Mouse (Mus musculus): Measurements from ENCODE around the gene Syt16. TPM values are rescaled to one million over a fixed set of nuclear protein-coding genes. Genes with fewer than 3 reads are reported as not detected.

The Syt16 gene
- polyA plus RNA-seq, 1 experiment from 2014 or later = 0.52 TPM

DNA sequence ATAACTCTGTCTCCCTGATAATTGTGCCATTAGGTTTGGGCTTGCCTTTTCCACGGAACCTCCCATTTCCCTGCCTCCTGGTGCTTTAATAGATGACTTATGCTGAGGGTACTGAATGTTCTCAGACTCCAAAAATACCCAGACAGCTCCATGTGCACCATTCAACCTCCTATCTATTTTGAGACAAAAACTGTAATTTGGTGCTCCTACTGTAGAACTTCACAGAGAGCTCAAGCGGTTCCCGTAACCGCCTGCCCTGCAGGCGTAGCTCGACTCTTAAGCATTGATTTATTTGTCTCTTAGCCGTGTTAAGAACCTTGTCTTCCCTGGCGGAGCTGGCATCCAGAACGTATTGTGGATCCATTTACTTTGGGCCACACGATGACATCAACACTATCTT lies 233.3 kb downstream of the Syt16 start:
- no peaks in the 10 kb centered on the region for H3K9me3 ChIP-seq (replicated peaks; ENCODE audit: control insufficient read depth, low read length)
- no peak overlapping the region for H3K27ac ChIP-seq (ENCODE audit: low read depth, low read length)
- H3K4me1 ChIP-seq (ENCODE audit: control insufficient read depth, insufficient read depth, low read length) = no peaks in the 10 kb centered on the region
- no peak overlapping the region for H3K4me2 ChIP-seq
- H3K4me3 ChIP-seq (ENCODE audit: low read depth, low read length) = no peak overlapping the region
- ATAC-seq (replicated peaks; ENCODE audit: insufficient number of reproducible peaks, low FRiP score, low TSS enrichment) = no peak
- no peak overlapping the region for H3K9ac ChIP-seq (ENCODE audit: low read depth, low read length)
- no peaks in the 10 kb centered on the region for H3K27me3 ChIP-seq (ENCODE audit: control insufficient read depth, insufficient read depth, low read length)
- H3K36me3 ChIP-seq (ENCODE audit: control insufficient read depth, insufficient read depth, low read length) = no peaks in the 10 kb centered on the region
- 74% methylated on average over 10 of the region's 10 CpGs for WGBS (ENCODE audit: insufficient replicate concordance)

GRCm38 (mm10) chr12:74232845-74233244 lies 235.4 kb downstream of the Syt16 start:
- H3K4me3 ChIP-seq (ENCODE audit: low read depth, low read length) = no peak overlapping the region
- no peak overlapping the region for H3K27ac ChIP-seq (ENCODE audit: low read depth, low read length)
- H3K27me3 ChIP-seq (ENCODE audit: control insufficient read depth, insufficient read depth, low read length) = no peaks in the 10 kb centered on the region
- 81% methylated on average over 1 of the region's 1 CpGs for WGBS (ENCODE audit: insufficient replicate concordance)
- H3K4me1 ChIP-seq (ENCODE audit: control insufficient read depth, insufficient read depth, low read length) = no peaks in the 10 kb centered on the region
- no peak overlapping the region for H3K9ac ChIP-seq (ENCODE audit: low read depth, low read length)
- H3K36me3 ChIP-seq (ENCODE audit: control insufficient read depth, insufficient read depth, low read length) = no peaks in the 10 kb centered on the region
- no peak overlapping the region for H3K4me2 ChIP-seq
- no peaks in the 10 kb centered on the region for H3K9me3 ChIP-seq (replicated peaks; ENCODE audit: control insufficient read depth, low read length)
- ATAC-seq (replicated peaks; ENCODE audit: insufficient number of reproducible peaks, low FRiP score, low TSS enrichment) = no peak

DNA sequence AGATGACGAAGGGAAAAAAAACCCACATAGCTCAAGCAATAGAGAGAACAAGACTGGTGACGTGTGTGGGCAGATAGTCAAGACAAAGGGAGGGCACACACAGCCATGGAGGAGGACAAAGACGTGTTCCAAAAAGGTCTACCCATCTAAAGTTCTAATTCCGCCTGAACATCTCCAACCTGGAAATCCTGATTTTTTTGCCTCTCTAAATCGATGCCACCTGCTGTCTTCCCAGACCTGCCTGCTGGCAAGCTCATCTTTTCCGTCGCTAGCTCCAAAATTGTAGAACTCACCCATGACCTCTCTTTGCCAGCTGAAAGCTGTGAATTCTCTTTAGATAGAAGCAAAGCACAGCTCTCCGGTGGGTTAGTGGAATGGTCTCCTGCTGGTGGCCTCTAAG lies 238.7 kb downstream of the Syt16 start:
- H3K27ac ChIP-seq (ENCODE audit: low read depth, low read length) = no peak overlapping the region
- H3K27me3 ChIP-seq (ENCODE audit: control insufficient read depth, insufficient read depth, low read length) = no peaks in the 10 kb centered on the region
- no peaks in the 10 kb centered on the region for H3K4me1 ChIP-seq (ENCODE audit: control insufficient read depth, insufficient read depth, low read length)
- no peaks in the 10 kb centered on the region for H3K9me3 ChIP-seq (replicated peaks; ENCODE audit: control insufficient read depth, low read length)
- H3K4me3 ChIP-seq (ENCODE audit: low read depth, low read length) = no peak overlapping the region
- 74% methylated on average over 8 of the region's 8 CpGs for WGBS (ENCODE audit: insufficient replicate concordance)
- no peak overlapping the region for H3K9ac ChIP-seq (ENCODE audit: low read depth, low read length)
- H3K36me3 ChIP-seq (ENCODE audit: control insufficient read depth, insufficient read depth, low read length) = no peaks in the 10 kb centered on the region
- H3K4me2 ChIP-seq = no peak overlapping the region
- ATAC-seq (replicated peaks; ENCODE audit: insufficient number of reproducible peaks, low FRiP score, low TSS enrichment) = no peak

GRCm38 (mm10) chr12:74238056-74238455 lies 240.6 kb downstream of the Syt16 start:
- no peak overlapping the region for H3K9ac ChIP-seq (ENCODE audit: low read depth, low read length)
- ATAC-seq (replicated peaks; ENCODE audit: insufficient number of reproducible peaks, low FRiP score, low TSS enrichment) = no peak
- H3K27ac ChIP-seq (ENCODE audit: low read depth, low read length) = no peak overlapping the region
- no peaks in the 10 kb centered on the region for H3K9me3 ChIP-seq (replicated peaks; ENCODE audit: control insufficient read depth, low read length)
- H3K4me2 ChIP-seq = no peak overlapping the region
- H3K4me1 ChIP-seq (ENCODE audit: control insufficient read depth, insufficient read depth, low read length) = no peaks in the 10 kb centered on the region
- no peaks in the 10 kb centered on the region for H3K36me3 ChIP-seq (ENCODE audit: control insufficient read depth, insufficient read depth, low read length)
- no peak overlapping the region for H3K4me3 ChIP-seq (ENCODE audit: low read depth, low read length)
- H3K27me3 ChIP-seq (ENCODE audit: control insufficient read depth, insufficient read depth, low read length) = no peaks in the 10 kb centered on the region
- WGBS (ENCODE audit: insufficient replicate concordance) = 68% methylated on average over 7 of the region's 7 CpGs

DNA sequence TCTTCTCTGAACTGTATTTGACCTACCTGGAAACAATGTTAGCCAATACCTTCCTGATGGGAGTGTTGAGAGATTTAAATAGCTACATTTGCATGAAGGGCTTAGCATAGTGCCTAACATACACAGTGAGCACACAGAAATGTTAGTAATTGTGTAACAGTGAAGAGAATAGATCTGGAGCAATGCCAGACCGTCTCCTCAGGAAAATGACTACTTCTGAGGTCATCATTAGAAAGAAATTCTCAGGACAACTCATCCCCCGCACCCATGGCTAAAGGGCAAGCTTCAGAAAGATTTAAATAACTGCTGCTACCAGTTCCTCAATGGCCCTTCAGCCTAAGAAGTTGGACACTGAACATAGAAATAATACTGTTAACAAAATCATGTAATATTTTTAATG lies 241.3 kb downstream of the Syt16 start:
- Histone ChIP-seq H3K27me3 (ENCODE audit: control insufficient read depth, insufficient read depth, low read length) (no peaks in the 10 kb centered on the region), H3K9ac (ENCODE audit: low read depth, low read length) (no peak overlapping the region), H3K4me3 (ENCODE audit: low read depth, low read length) (no peak overlapping the region), H3K9me3 (replicated peaks; ENCODE audit: control insufficient read depth, low read length) (no peaks in the 10 kb centered on the region), H3K36me3 (ENCODE audit: control insufficient read depth, insufficient read depth, low read length) (no peaks in the 10 kb centered on the region), H3K4me2 (no peak overlapping the region), H3K4me1 (ENCODE audit: control insufficient read depth, insufficient read depth, low read length) (no peaks in the 10 kb centered on the region), H3K27ac (ENCODE audit: low read depth, low read length) (no peak overlapping the region)
- no peak for ATAC-seq (replicated peaks; ENCODE audit: insufficient number of reproducible peaks, low FRiP score, low TSS enrichment)
- WGBS (ENCODE audit: insufficient replicate concordance) = 62% methylated on average over 2 of the region's 2 CpGs

- H3K4me3 ChIP-seq (ENCODE audit: low read depth, low read length) = no peak overlapping the region
- no peak overlapping the region for H3K4me2 ChIP-seq
- no peak for ATAC-seq (replicated peaks; ENCODE audit: insufficient number of reproducible peaks, low FRiP score, low TSS enrichment)
- no peaks in the 10 kb centered on the region for H3K27me3 ChIP-seq (ENCODE audit: control insufficient read depth, insufficient read depth, low read length)
- no peaks in the 10 kb centered on the region for H3K36me3 ChIP-seq (ENCODE audit: control insufficient read depth, insufficient read depth, low read length)
- H3K9me3 ChIP-seq (replicated peaks; ENCODE audit: control insufficient read depth, low read length) = no peaks in the 10 kb centered on the region
- H3K27ac ChIP-seq (ENCODE audit: low read depth, low read length) = no peak overlapping the region
- no peaks in the 10 kb centered on the region for H3K4me1 ChIP-seq (ENCODE audit: control insufficient read depth, insufficient read depth, low read length)
- WGBS (ENCODE audit: insufficient replicate concordance) = 48% methylated on average over 3 of the region's 3 CpGs
- no peak overlapping the region for H3K9ac ChIP-seq (ENCODE audit: low read depth, low read length)
Observed at GRCm38 (mm10) chr12:74264846-74265245, 267.4 kb downstream of the Syt16 start.

DNA sequence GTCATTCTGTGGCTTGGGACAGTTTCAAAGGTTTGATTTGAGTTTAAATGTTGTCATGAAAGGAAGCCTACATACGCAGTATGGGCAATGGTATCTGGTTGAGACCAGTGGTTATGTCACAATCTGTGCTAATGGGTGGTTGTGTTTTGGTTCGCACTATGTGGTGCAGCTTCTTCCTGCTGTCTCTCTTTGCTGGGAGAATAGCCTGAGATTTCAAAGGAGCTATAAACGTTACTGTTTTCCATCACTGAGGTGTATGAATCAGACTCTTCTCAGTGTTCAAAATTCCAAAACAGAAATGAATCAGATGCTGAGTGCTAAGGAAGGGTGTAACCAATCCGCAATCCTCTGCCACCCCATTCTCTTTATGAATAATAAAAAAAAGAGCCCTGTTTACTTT lies 269.6 kb downstream of the Syt16 start:
- Histone ChIP-seq H3K9ac (ENCODE audit: low read depth, low read length) (no peak overlapping the region), H3K4me3 (ENCODE audit: low read depth, low read length) (no peak overlapping the region), H3K9me3 (replicated peaks; ENCODE audit: control insufficient read depth, low read length) (no peaks in the 10 kb centered on the region), H3K4me2 (no peak overlapping the region), H3K27ac (ENCODE audit: low read depth, low read length) (no peak overlapping the region), H3K4me1 (ENCODE audit: control insufficient read depth, insufficient read depth, low read length) (no peaks in the 10 kb centered on the region), H3K36me3 (ENCODE audit: control insufficient read depth, insufficient read depth, low read length) (no peaks in the 10 kb centered on the region), H3K27me3 (ENCODE audit: control insufficient read depth, insufficient read depth, low read length) (no peaks in the 10 kb centered on the region)
- no peak for ATAC-seq (replicated peaks; ENCODE audit: insufficient number of reproducible peaks, low FRiP score, low TSS enrichment)
- WGBS (ENCODE audit: insufficient replicate concordance) = 89% methylated on average over 4 of the region's 4 CpGs

- H3K9ac ChIP-seq (ENCODE audit: low read depth, low read length) = no peak overlapping the region
- H3K4me2 ChIP-seq = no peak overlapping the region
- no peaks in the 10 kb centered on the region for H3K9me3 ChIP-seq (replicated peaks; ENCODE audit: control insufficient read depth, low read length)
- H3K4me1 ChIP-seq (ENCODE audit: control insufficient read depth, insufficient read depth, low read length) = no peaks in the 10 kb centered on the region
- ATAC-seq (replicated peaks; ENCODE audit: insufficient number of reproducible peaks, low FRiP score, low TSS enrichment) = no peak
- 82% methylated on average over 15 of the region's 15 CpGs for WGBS (ENCODE audit: insufficient replicate concordance)
- no peak overlapping the region for H3K4me3 ChIP-seq (ENCODE audit: low read depth, low read length)
- no peaks in the 10 kb centered on the region for H3K36me3 ChIP-seq (ENCODE audit: control insufficient read depth, insufficient read depth, low read length)
- no peaks in the 10 kb centered on the region for H3K27me3 ChIP-seq (ENCODE audit: control insufficient read depth, insufficient read depth, low read length)
- H3K27ac ChIP-seq (ENCODE audit: low read depth, low read length) = no peak overlapping the region
Observed at GRCm38 (mm10) chr12:74268644-74269285, 271.3 kb downstream of the Syt16 start.

DNA sequence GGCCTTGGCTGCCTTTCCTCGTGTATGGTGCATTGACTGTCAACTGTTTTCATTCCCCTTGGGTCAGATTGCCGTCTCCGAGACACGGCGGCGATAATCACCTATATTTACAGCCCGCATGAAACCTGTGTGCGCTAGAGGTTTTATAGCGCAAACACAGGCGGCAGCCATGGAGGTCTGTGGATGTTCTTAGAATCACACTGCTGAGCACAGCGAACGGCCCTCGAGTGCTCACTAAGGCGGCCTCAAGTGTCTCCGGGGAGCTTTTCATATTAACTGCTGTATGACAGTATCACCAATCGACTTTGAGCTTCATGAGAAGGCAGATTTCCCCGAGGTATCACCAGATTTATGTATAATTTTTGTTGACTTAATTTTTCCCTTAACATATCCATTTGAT lies 275.1 kb downstream of the Syt16 start:
- H3K4me3 ChIP-seq (ENCODE audit: low read depth, low read length) = no peak overlapping the region
- no peak for ATAC-seq (replicated peaks; ENCODE audit: insufficient number of reproducible peaks, low FRiP score, low TSS enrichment)
- H3K9ac ChIP-seq (ENCODE audit: low read depth, low read length) = no peak overlapping the region
- no peak overlapping the region for H3K4me2 ChIP-seq
- no peak overlapping the region for H3K27ac ChIP-seq (ENCODE audit: low read depth, low read length)
- whole genome bisulfite sequencing (ENCODE audit: insufficient replicate concordance) = 91% methylated on average over 17 of the region's 17 CpGs
- H3K4me1 ChIP-seq (ENCODE audit: control insufficient read depth, insufficient read depth, low read length) = no peaks in the 10 kb centered on the region
- no peaks in the 10 kb centered on the region for H3K36me3 ChIP-seq (ENCODE audit: control insufficient read depth, insufficient read depth, low read length)
- H3K9me3 ChIP-seq (replicated peaks; ENCODE audit: control insufficient read depth, low read length) = no peaks in the 10 kb centered on the region
- no peaks in the 10 kb centered on the region for H3K27me3 ChIP-seq (ENCODE audit: control insufficient read depth, insufficient read depth, low read length)

Measured in heart, embryonic 11.5 days (tissue).